8 mouse cellular contexts compared by ENCODE assay signal in the genomic region with DNA sequence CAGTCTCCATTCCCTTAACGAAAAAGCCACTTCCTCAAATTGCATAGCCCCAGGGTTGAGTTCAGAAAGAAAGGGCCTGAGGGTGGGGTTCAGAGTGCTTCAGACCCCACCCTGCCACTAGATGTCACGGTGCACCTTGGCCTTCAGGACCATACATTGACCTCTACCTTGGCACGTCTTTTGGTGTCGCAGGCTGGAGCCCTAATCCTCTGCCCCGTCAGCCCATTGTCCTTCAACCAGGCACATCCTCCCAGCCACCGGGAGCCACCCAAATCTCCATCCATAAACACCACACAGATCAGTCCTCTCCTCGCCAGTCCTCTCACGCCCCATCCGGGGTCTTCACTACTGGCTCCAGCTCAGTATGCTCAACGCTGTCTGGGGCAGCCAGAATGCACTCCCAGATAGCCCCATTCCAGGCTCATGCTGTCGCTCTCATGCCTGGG. TPM values are rescaled to one million over a fixed set of nuclear protein-coding genes. Genes with fewer than 3 reads are reported as not detected.
DNase-seq lines count a peak whose midpoint lies in the region; ATAC-seq and TF ChIP-seq lines count a peak whose summit lies in the region.

No protein-coding gene starts in this region.

- WGBS in lung, embryonic 15.5 days: 15% methylated on average over 11 of the region's 11 CpGs
- WGBS in intestine, embryonic 14.5 days: 16% methylated on average over 11 of the region's 11 CpGs
- WGBS in midbrain, embryonic 13.5 days: 8% methylated on average over 11 of the region's 11 CpGs

- no peaks in the 10 kb centered on the region for H3K9me3 ChIP-seq in lung, embryonic 15.5 days
- no peaks in the 10 kb centered on the region for H3K9me3 ChIP-seq in intestine, embryonic 14.5 days (ENCODE audit: control insufficient read depth, low read length)
- H3K9me3 ChIP-seq in midbrain, embryonic 13.5 days: no peaks in the 10 kb centered on the region

- no peak for TF ChIP-seq POLR2A in cortical plate, adult 2 months (IDR thresholded peaks at IDR 0.05; ENCODE audit: extremely low read depth, insufficient read depth, low read length)

- 0 out of 2 replicates have a peak, but pooled peaks have one; percentile 37 for ATAC-seq in lung, embryonic 15.5 days (ENCODE audit: borderline replicate concordance, extremely low read depth, low FRiP score, low TSS enrichment)
- no peak for ATAC-seq in intestine, embryonic 14.5 days (replicated peaks; ENCODE audit: low FRiP score, low TSS enrichment, low read depth)
- ATAC-seq in midbrain, embryonic 13.5 days: no peak; the same call in 1 of the 2 replicates

- intact Hi-C loops in left cerebral cortex, adult 2 months (cut with DNase I): no loop called here

- TF ChIP-seq CTCF in cortical plate, adult 2 months (IDR thresholded peaks at IDR 0.05; ENCODE audit: extremely low read depth, insufficient read depth, low read length): no peak
- no peak for TF ChIP-seq CTCF in left cerebral cortex, adult 2 months (IDR thresholded peaks at IDR 0.05)

- no peaks in the 10 kb centered on the region for H3K36me3 ChIP-seq in lung, embryonic 15.5 days
- H3K36me3 ChIP-seq in intestine, embryonic 14.5 days (ENCODE audit: control insufficient read depth, insufficient read depth, low read length): no peaks in the 10 kb centered on the region
- no peaks in the 10 kb centered on the region for H3K36me3 ChIP-seq in midbrain, embryonic 13.5 days

- peaks cover 37% of the 10 kb centered on the region for H3K27me3 ChIP-seq in lung, embryonic 15.5 days
- peaks cover 29% of the 10 kb centered on the region for H3K27me3 ChIP-seq in intestine, embryonic 14.5 days (replicated peaks; ENCODE audit: control insufficient read depth, insufficient read depth, low read length)
- peaks cover 61% of the 10 kb centered on the region for H3K27me3 ChIP-seq in midbrain, embryonic 13.5 days

- no peak overlapping the region for H3K27ac ChIP-seq in lung, embryonic 15.5 days
- H3K27ac ChIP-seq in cortical plate, adult 2 months (ENCODE audit: insufficient read depth, low read length): no peak overlapping the region
- H3K27ac ChIP-seq in intestine, embryonic 14.5 days (ENCODE audit: low read depth): no peak overlapping the region
- H3K27ac ChIP-seq in midbrain, embryonic 13.5 days: no peak overlapping the region
- no peak overlapping the region for H3K27ac ChIP-seq in left cerebral cortex, adult 2 months

- peak overlapping the region; percentile 61 for H3K4me2 ChIP-seq in lung, embryonic 15.5 days
- H3K4me2 ChIP-seq in intestine, embryonic 14.5 days (ENCODE audit: low read length): peak overlapping the region; percentile 57
- H3K4me2 ChIP-seq in midbrain, embryonic 13.5 days (replicated peaks): peak overlapping the region; percentile 72

- H3K9ac ChIP-seq in lung, embryonic 15.5 days: no peak overlapping the region
- no peak overlapping the region for H3K9ac ChIP-seq in intestine, embryonic 14.5 days (ENCODE audit: low read length)
- H3K9ac ChIP-seq in midbrain, embryonic 13.5 days (replicated peaks): peak overlapping the region; percentile 51

- H3K4me3 ChIP-seq in lung, embryonic 15.5 days: peak overlapping the region; percentile 38; the same call in 1 of the 2 replicates
- peak overlapping the region; percentile 41; the same call in 1 of the 2 replicates for H3K4me3 ChIP-seq in cortical plate, adult 2 months (ENCODE audit: insufficient read depth, low read length)
- H3K4me3 ChIP-seq in intestine, embryonic 14.5 days (ENCODE audit: low read depth, low read length): no peak overlapping the region
- H3K4me3 ChIP-seq in midbrain, embryonic 13.5 days (replicated peaks): peak overlapping the region; percentile 40
- H3K4me3 ChIP-seq in left cerebral cortex, adult 2 months: no peak overlapping the region

- peaks cover 12% of the 10 kb centered on the region for H3K4me1 ChIP-seq in lung, embryonic 15.5 days
- H3K4me1 ChIP-seq in cortical plate, adult 2 months (ENCODE audit: control insufficient read depth, insufficient read depth, low read length): no peaks in the 10 kb centered on the region
- H3K4me1 ChIP-seq in intestine, embryonic 14.5 days (replicated peaks; ENCODE audit: control insufficient read depth, insufficient read depth, low read length): no peaks in the 10 kb centered on the region
- peaks cover 11% of the 10 kb centered on the region for H3K4me1 ChIP-seq in midbrain, embryonic 13.5 days (replicated peaks)

- no peak for DNase-seq in lung, postnatal 14 days
- DNase-seq in intestine, embryonic 14.5 days (ENCODE audit: low spot score): no peak
- peak; percentile 45 to 57 for DNase-seq in thymus, postnatal 36 days
- DNase-seq in left cerebral cortex, adult 2 months (ENCODE audit: extremely low spot score in 1 of 2, low spot score in 2 of 2): no peak
- no peak for DNase-seq in layer of hippocampus, adult 9-11 months

RNA-seq across cellular contexts. Expression of gene Padi2, which starts 0.7 kb away (rescaled TPM):
- 1.8 and 2.6 TPM in 2 replicates for polyA plus RNA-seq in lung, embryonic 15.5 days (2015; fragmentation: Nextera tagmentation; extraction: Ambion mirVana)
- polyA plus RNA-seq in cortical plate, adult 2 months (2012; rRNA removed): 19.4 and 19.7 TPM in 2 replicates
- 1.9 and 2.5 TPM in 2 replicates for polyA plus RNA-seq in intestine, embryonic 14.5 days (2014; fragmentation: Nextera tagmentation; extraction: Ambion mirVana)
- 0.93 TPM in 2 replicates for polyA plus RNA-seq in midbrain, embryonic 13.5 days (2015; fragmentation: Nextera tagmentation; extraction: Ambion mirVana)
- 10 to 100 TPM; 10.2 to 11.6 TPM for total RNA-seq in left cerebral cortex, adult 2 months (2021)

RNA-seq across cellular contexts. Expression of gene Sdhb, which starts 55.6 kb away (rescaled TPM):
- polyA plus RNA-seq in lung, embryonic 15.5 days (2015; fragmentation: Nextera tagmentation; extraction: Ambion mirVana): 370 and 381 TPM in 2 replicates
- polyA plus RNA-seq in cortical plate, adult 2 months (2012; rRNA removed): 276 and 282 TPM in 2 replicates
- polyA plus RNA-seq in intestine, embryonic 14.5 days (2014; fragmentation: Nextera tagmentation; extraction: Ambion mirVana): 457 and 488 TPM in 2 replicates
- polyA plus RNA-seq in midbrain, embryonic 13.5 days (2015; fragmentation: Nextera tagmentation; extraction: Ambion mirVana): 457 and 464 TPM in 2 replicates
- total RNA-seq in left cerebral cortex, adult 2 months (2021): 100 to 1,000 TPM; 170 to 178 TPM

RNA-seq across cellular contexts. Expression of gene Padi1, which starts 59.9 kb away (rescaled TPM):
- polyA plus RNA-seq in lung, embryonic 15.5 days (2015; fragmentation: Nextera tagmentation; extraction: Ambion mirVana): 0.10 and 0.16 TPM in 2 replicates
- polyA plus RNA-seq in cortical plate, adult 2 months (2012; rRNA removed): 0.04 TPM in 1 of 2 replicates, not detected in the other
- polyA plus RNA-seq in intestine, embryonic 14.5 days (2014; fragmentation: Nextera tagmentation; extraction: Ambion mirVana): 0.16 TPM in 1 of 2 replicates, not detected in the other
- not detected in 2 replicates for polyA plus RNA-seq in midbrain, embryonic 13.5 days (2015; fragmentation: Nextera tagmentation; extraction: Ambion mirVana)
- under 1 TPM in 1 of 2 experiments, not detected in 1; 0.09 TPM for total RNA-seq in left cerebral cortex, adult 2 months (2021)

Comparison
In these comparisons a context has a peak if more than half of its experiments do, and no peak if none do; other contexts are left out.
1. H3K4me3 ChIP-seq: peak in lung, embryonic 15.5 days (single experiment), cortical plate, adult 2 months (single experiment) and midbrain, embryonic 13.5 days (single experiment); none in intestine, embryonic 14.5 days (single experiment) and left cerebral cortex, adult 2 months (single experiment).
2. DNase-seq: peak in thymus, postnatal 36 days (2 of 2); none in lung, postnatal 14 days (single experiment), intestine, embryonic 14.5 days (single experiment), left cerebral cortex, adult 2 months (0 of 2) and layer of hippocampus, adult 9-11 months (single experiment).
3. Peak in every context shown above with its lines, with median percentiles within 50 percentile points of each other: H3K4me2 ChIP-seq.